Mouse (Mus musculus): Measurements from ENCODE around the gene Gpbar1. TPM values are rescaled to one million over a fixed set of nuclear protein-coding genes. Genes with fewer than 3 reads are reported as not detected.

The Gpbar1 gene
- polyA plus RNA-seq, 1 experiment from 2014 or later: 0.42 TPM

DNA sequence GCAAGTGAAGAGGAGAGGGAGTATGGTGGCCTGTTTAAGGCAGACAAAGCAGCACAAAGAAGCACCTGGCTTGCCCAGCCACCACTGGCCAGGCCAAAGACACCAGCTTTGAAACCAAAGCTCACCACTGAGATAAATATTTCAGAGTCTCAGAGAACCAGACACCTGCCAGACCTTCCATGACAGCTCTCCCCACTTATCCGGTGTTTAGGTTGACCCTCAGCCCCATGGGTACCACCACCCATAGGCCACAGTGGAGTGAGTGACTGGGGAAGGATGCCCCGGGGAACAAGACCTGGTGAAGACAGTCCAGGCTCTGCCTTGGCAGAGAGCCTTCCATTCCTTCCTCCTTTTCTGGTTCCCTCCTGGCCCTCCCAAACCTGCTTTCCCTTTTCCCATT is 24.5 kb downstream of the Gpbar1 start:
- Histone ChIP-seq H3K27me3 (peaks cover 27% of the 10 kb centered on the region), H3K4me2 (no peak overlapping the region), H3K4me3 (no peak overlapping the region), H3K9me3 (no peaks in the 10 kb centered on the region), H3K27ac (no peak overlapping the region), H3K4me1 (replicated peaks) (peaks cover 16% of the 10 kb centered on the region), H3K36me3 (no peaks in the 10 kb centered on the region), H3K9ac (no peak overlapping the region)
- 95% methylated on average over 2 of the region's 2 CpGs for WGBS
- ATAC-seq (ENCODE audit: low FRiP score): no peak

GRCm38 (mm10) chr1:74303509-74304338 is 25.4 kb downstream of the Gpbar1 start:
- peak overlapping the region; percentile 46 for H3K4me3 ChIP-seq
- ATAC-seq (ENCODE audit: low FRiP score): peak; percentile 82
- H3K27ac ChIP-seq: peak overlapping the region; percentile 55
- peak overlapping the region; percentile 75 for H3K4me2 ChIP-seq
- H3K9ac ChIP-seq: peak overlapping the region; percentile 68
- H3K36me3 ChIP-seq: no peaks in the 10 kb centered on the region
- H3K27me3 ChIP-seq: peaks cover 27% of the 10 kb centered on the region
- under 1% methylated on average over 56 of the region's 56 CpGs for WGBS
- H3K9me3 ChIP-seq: no peaks in the 10 kb centered on the region
- peaks cover 16% of the 10 kb centered on the region for H3K4me1 ChIP-seq (replicated peaks)

DNA sequence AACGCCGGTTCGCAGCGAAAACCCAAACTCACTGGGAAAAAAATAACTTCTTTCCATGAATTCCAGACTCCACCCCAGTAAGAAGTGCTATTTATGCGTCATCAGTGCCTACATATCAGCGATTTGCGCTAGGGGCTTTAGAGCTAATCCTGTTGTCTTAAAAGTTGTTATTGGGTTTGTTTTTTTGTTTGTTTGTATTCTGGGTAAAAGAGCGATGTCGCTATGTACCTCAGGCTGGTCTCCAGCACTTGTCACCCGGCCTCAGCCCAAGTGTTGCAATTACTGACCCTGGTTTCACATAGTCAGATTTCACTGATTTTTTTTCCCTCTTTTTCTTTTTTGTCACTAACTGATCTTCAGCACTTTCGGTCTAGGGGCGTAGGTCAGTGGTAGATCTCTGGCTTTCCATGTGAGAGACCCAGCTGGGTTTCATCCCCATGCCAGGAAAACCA is 26.0 kb downstream of the Gpbar1 start:
- Histone ChIP-seq H3K4me2 (peak overlapping the region; percentile 75), H3K9ac (no peak overlapping the region; the same call in 1 of the 2 replicates), H3K4me1 (replicated peaks) (peaks cover 16% of the 10 kb centered on the region), H3K4me3 (peak overlapping the region; percentile 46), H3K36me3 (no peaks in the 10 kb centered on the region), H3K9me3 (no peaks in the 10 kb centered on the region), H3K27me3 (peaks cover 27% of the 10 kb centered on the region), H3K27ac (no peak overlapping the region; the same call in 1 of the 2 replicates)
- no peak for ATAC-seq (ENCODE audit: low FRiP score)
- WGBS: 11% methylated on average over 12 of the region's 12 CpGs

DNA sequence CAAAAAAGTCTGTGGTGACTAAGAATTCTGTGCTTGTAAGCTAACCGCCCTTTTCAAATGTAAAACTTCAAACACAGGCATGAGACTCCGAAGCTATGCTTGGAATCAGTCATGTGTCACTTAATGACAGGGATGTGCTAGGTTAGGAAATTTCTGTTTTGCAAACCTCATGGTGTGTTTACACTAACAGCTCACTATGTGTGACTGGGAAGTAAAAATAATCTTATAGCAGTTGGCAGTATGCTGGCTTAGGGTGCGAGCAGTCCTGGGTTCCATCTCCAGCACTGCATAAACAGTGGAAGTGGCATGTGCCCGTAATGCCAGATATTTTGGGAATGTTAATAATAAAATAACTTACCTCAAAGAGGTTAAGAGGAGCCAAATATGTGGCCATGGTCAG is 26.6 kb downstream of the Gpbar1 start:
- H3K27ac ChIP-seq: no peak overlapping the region
- no peak overlapping the region for H3K4me2 ChIP-seq
- peaks cover 16% of the 10 kb centered on the region for H3K4me1 ChIP-seq (replicated peaks)
- ATAC-seq (ENCODE audit: low FRiP score): no peak
- H3K27me3 ChIP-seq: peaks cover 27% of the 10 kb centered on the region
- WGBS: 77% methylated on average over 4 of the region's 4 CpGs
- no peaks in the 10 kb centered on the region for H3K36me3 ChIP-seq
- H3K9me3 ChIP-seq: no peaks in the 10 kb centered on the region
- H3K4me3 ChIP-seq: no peak overlapping the region
- H3K9ac ChIP-seq: no peak overlapping the region

DNA sequence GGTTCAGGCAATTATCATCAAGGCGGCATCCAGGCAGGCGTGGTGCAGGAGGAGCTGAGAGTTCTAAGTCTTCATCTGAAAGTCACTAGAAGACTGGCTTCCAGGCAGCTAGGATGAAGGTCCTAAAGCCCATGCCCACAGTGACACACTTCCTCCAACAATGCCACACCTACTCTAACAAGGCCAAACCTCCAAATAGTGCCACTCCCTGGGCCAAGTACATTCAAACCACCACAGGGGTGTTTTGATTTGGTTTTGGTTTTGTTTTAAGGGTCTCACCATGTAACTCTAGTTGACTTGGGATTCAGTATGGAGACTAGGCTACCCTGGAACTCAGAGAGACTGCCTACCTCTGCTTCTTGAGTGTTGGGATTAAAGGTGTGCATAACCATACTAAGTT is 27.2 kb downstream of the Gpbar1 start, which contains the start of gene Tmbim1:
TSS of gene Tmbim1 (minus strand) at position 101 of the 400 bp plus-strand sequence.
- 93% methylated on average over 2 of the region's 2 CpGs for WGBS
- Histone ChIP-seq H3K9ac (no peak within 1 kb of the TSS), H3K9me3 (no peaks in the 10 kb centered on the region), H3K4me2 (peak within 1 kb of the TSS; percentile 75), H3K4me3 (no peak within 1 kb of the TSS), H3K27me3 (peaks cover 27% of the 10 kb centered on the region), H3K36me3 (no peaks in the 10 kb centered on the region), H3K4me1 (replicated peaks) (peaks cover 16% of the 10 kb centered on the region), H3K27ac (no peak within 1 kb of the TSS)
- no peak for ATAC-seq (ENCODE audit: low FRiP score)

GRCm38 (mm10) chr1:74307146-74307545 is 28.8 kb downstream of the Gpbar1 start:
- H3K9me3 ChIP-seq: no peaks in the 10 kb centered on the region
- H3K27ac ChIP-seq: no peak overlapping the region
- ATAC-seq (ENCODE audit: low FRiP score): no peak
- no peaks in the 10 kb centered on the region for H3K36me3 ChIP-seq
- no peak overlapping the region for H3K4me2 ChIP-seq
- no peak overlapping the region for H3K9ac ChIP-seq
- WGBS: 92% methylated on average over 1 of the region's 1 CpGs
- H3K4me1 ChIP-seq (replicated peaks): peaks cover 16% of the 10 kb centered on the region
- H3K4me3 ChIP-seq: no peak overlapping the region
- peaks cover 26% of the 10 kb centered on the region for H3K27me3 ChIP-seq

DNA sequence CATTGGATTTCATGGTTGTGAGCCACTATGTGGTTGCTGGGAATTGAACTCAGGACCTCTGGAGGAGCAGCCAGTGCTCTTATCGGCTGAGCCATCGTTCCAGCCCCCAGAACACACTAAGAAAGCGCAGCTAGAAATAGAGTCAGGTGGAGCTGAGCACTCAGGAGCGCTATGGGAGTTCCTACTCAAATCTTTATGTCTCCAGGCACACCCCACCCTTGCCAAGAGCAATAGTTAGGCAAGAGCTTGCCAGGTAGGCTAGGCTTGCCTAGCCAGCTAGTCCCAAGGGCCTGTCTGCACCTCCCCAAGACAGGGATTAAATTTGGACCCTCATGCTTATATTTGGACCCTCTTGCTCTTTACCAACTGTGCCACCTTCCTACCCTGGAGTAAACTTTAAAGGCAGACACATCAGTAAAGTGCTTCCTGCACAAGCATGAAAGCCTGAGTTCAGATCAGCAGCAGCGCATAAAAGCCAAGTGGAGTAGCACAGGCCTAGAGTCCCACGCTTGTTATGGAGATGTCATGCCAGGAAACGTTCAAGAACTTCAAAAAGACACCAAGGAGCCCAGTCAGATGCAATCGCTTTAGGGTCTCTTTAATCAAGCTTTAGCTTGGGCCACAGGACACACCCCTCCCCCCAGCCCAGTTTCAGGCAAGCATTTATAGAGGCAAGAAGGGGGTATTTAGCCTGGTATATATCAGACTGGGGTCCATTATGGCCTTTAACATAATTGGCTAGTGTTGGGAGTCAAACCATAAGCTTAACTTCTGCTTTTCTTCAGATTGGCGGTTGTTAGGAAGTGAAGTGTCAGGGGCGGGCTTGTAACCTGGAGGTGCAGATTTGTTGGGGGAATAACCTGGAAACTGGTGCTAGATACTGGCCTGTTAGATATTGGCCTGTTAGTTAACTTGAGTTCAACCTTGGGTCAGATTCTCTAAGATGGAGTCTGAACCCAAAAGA is 29.9 kb downstream of the Gpbar1 start:
- no peaks in the 10 kb centered on the region for H3K9me3 ChIP-seq
- no peak overlapping the region for H3K27ac ChIP-seq
- peaks cover 17% of the 10 kb centered on the region for H3K27me3 ChIP-seq
- H3K4me3 ChIP-seq: no peak overlapping the region
- 80% methylated on average over 10 of the region's 10 CpGs for WGBS
- H3K36me3 ChIP-seq: no peaks in the 10 kb centered on the region
- ATAC-seq (ENCODE audit: low FRiP score): no peak
- H3K4me2 ChIP-seq: no peak overlapping the region
- peaks cover 13% of the 10 kb centered on the region for H3K4me1 ChIP-seq (replicated peaks)
- H3K9ac ChIP-seq: no peak overlapping the region

GRCm38 (mm10) chr1:74309767-74310166 is 31.4 kb downstream of the Gpbar1 start:
- Histone ChIP-seq H3K4me2 (no peak overlapping the region), H3K36me3 (no peaks in the 10 kb centered on the region), H3K9me3 (no peaks in the 10 kb centered on the region), H3K4me3 (no peak overlapping the region), H3K27me3 (0 out of 2 replicates have a peak, but pooled peaks cover 4% of the 10 kb centered on the region), H3K27ac (no peak overlapping the region), H3K4me1 (replicated peaks) (no peaks in the 10 kb centered on the region), H3K9ac (no peak overlapping the region)
- WGBS: 69% methylated on average over 3 of the region's 3 CpGs
- ATAC-seq (ENCODE audit: low FRiP score): no peak

DNA sequence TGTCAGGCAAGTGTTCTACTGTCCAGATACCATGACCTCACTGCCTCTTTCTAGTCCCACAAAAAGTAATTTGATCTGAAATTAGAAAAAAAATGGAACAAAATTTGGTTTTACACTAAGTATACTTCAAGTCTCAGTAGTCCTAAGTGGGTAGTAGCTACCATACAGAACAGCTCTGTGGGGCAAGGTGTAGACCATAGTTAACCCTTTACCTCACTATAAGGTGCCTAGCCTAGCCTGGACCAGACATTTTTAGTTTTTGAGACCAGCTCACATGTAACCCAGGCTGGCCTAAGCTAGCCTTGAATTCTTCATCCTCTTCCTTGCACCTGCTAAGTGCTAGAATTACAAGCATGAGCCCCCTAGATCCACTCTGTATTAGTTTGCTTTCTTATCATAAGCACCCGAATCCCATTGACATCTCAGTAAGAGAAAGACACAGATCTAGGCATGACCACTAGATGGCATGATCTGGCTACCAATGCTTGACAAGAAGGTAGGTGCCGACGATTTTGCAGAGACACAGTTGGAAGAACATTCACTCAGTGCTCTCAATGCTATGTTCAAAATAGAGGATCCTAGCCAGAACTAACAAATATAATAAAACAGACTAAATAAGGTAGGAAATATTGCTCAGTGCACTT is 34.8 kb downstream of the Gpbar1 start:
- Histone ChIP-seq H3K27me3 (no peaks in the 10 kb centered on the region), H3K9ac (no peak overlapping the region), H3K9me3 (no peaks in the 10 kb centered on the region), H3K4me1 (replicated peaks) (no peaks in the 10 kb centered on the region; the same call in 1 of the 2 replicates), H3K27ac (no peak overlapping the region), H3K36me3 (no peaks in the 10 kb centered on the region), H3K4me2 (no peak overlapping the region), H3K4me3 (no peak overlapping the region)
- 6% methylated on average over 3 of the region's 3 CpGs for WGBS
- ATAC-seq (ENCODE audit: low FRiP score): peak; percentile 54; the same call in 1 of the 2 replicates

GRCm38 (mm10) chr1:74314796-74315195 is 36.4 kb downstream of the Gpbar1 start:
- no peak for ATAC-seq (ENCODE audit: low FRiP score)
- H3K9ac ChIP-seq: no peak overlapping the region
- H3K4me2 ChIP-seq: no peak overlapping the region
- H3K4me3 ChIP-seq: no peak overlapping the region
- no peaks in the 10 kb centered on the region for H3K9me3 ChIP-seq
- 95% methylated on average over 3 of the region's 3 CpGs for WGBS
- no peaks in the 10 kb centered on the region for H3K36me3 ChIP-seq
- no peak overlapping the region for H3K27ac ChIP-seq
- H3K4me1 ChIP-seq (replicated peaks): no peaks in the 10 kb centered on the region; the same call in 1 of the 2 replicates
- no peaks in the 10 kb centered on the region for H3K27me3 ChIP-seq

DNA sequence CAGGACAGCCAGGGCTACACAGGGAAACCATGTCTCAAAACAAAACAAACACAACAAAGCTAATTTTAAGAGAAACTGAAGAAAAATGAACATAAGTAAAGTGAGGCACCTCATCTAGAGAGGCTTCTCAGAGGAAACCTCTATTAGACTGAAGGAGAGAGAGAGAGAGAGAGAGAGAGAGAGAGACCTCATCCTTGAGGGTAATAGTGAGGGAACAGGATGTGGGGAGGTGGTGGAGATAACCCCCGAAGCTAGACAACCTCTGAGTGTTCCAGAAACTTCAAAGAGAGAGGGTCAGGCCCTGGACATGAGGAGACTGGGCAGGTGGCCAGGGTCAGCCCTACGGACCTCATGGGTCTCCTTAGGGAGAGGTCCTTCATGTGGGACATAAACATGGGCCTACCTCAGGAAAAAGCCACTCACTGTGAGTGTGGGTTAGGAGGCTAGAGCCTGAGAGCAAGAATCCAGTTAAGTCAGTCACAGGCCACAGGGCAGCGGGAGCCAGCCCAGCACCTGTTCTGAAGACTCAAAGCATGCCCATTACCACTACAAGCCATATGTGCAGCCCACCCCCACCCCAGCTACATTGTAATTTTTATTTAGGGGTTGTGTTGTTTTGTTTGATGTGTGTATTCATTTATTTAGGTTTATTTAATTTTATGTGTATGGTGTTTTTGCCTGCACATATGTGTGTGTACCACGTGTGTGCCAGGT is 37.9 kb downstream of the Gpbar1 start:
- 81% methylated on average over 4 of the region's 4 CpGs for WGBS
- no peak overlapping the region for H3K27ac ChIP-seq
- no peak overlapping the region for H3K9ac ChIP-seq
- H3K36me3 ChIP-seq: no peaks in the 10 kb centered on the region
- no peaks in the 10 kb centered on the region; the same call in 1 of the 2 replicates for H3K4me1 ChIP-seq (replicated peaks)
- H3K9me3 ChIP-seq: no peaks in the 10 kb centered on the region
- no peak overlapping the region for H3K4me3 ChIP-seq
- no peak overlapping the region for H3K4me2 ChIP-seq
- ATAC-seq (ENCODE audit: low FRiP score): no peak
- no peaks in the 10 kb centered on the region for H3K27me3 ChIP-seq
